Mouse (Mus musculus) stomach, postnatal 0 days (tissue): Measurements from ENCODE around the gene Stn1.
"Not testable (repeated sequence)": the region's sequence is repeated elsewhere in the genome, so short reads cannot be mapped to it uniquely, and the experiment has no call there.

ENCODE experiments used
- CTCF ChIP-seq: IDR thresholded peaks from 2 replicates; pipeline ENCODE4 v1.5.1; 2016; ENCODE audit warnings: antibody characterized with exemption, low read depth, mild to moderate bottlenecking, moderate library complexity
- EP300 ChIP-seq: optimal IDR thresholded peaks from 2 replicates; pipeline ENCODE3; 2016; ENCODE audit warnings: antibody characterized with exemption

GRCm38 (mm10) chr19:47571981-47572380 lies 34.7 kb upstream of the Stn1 start:
- not testable (repeated sequence) for TF ChIP-seq CTCF, EP300
